ENCODE assay signal across 10 mouse cellular contexts in the genomic region with DNA sequence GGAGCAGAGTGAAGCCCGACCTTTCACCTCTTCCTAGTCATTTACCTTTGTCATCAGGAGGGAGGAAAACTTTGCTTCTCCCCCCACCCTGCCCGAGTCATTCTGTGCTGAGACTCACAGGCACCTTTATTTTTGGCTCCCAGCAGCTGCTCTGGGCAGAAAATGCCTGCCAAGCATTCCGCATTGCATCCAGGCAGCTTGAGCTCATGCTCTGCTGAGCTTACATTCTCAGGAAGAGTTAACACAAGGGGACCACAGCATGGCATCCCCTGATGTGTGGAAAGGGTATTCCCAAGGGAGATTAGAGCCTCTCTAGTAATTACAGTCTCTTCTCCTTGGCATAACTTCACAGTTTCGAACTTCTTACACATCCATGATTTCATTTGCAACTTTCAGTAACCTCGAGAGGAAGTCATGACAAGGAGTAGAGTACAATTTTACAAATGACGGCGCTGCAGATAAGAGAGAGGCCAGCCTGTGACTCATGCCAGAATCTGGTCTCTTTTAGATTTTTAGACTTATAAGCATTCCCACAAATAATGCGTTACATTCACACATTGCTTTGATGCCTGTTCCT.
DNase-seq lines count a peak whose midpoint lies in the region; ATAC-seq and TF ChIP-seq lines count a peak whose summit lies in the region.
"Had no signal": no experiment of that assay in that cellular context is flagged by ENCODE, and none has a peak within 500 bp of the region (broad histone marks: within the 10 kb centered on the region; RNA-seq: fewer than 3 reads in every experiment).

No protein-coding gene starts in this region.

- DNase-seq in heart, adult 11 months, result peak; percentile 82
- no peak for DNase-seq in heart, postnatal 36 days
- DNase-seq in adrenal gland, adult 8-10 months, result peak; percentile 5
- peak; percentile 61 to 83 for DNase-seq in frontal cortex, postnatal 36 days (ENCODE audit: low spot score in 2 of 2)
- DNase-seq in left cerebral cortex, postnatal 36 days (ENCODE audit: low spot score in 2 of 2), result peak; percentile 62 to 65
- no peak for DNase-seq in liver, postnatal 0 days

- TF ChIP-seq EP300 in liver, postnatal 0 days (IDR thresholded peaks at IDR 0.05; ENCODE audit: low read depth), result no peak

- no peaks in the 10 kb centered on the region for H3K9me3 ChIP-seq in liver, postnatal 0 days (ENCODE audit: low read length)
- H3K9me3 ChIP-seq: limb, embryonic 15.5 days; neural tube, embryonic 13.5 days had no signal

- no peaks in the 10 kb centered on the region for H3K36me3 ChIP-seq in liver, postnatal 0 days (replicated peaks; ENCODE audit: insufficient read depth, low read length)
- H3K36me3 ChIP-seq: limb, embryonic 15.5 days; neural tube, embryonic 13.5 days had no signal

- no peak overlapping the region for H3K4me3 ChIP-seq in liver, postnatal 0 days (ENCODE audit: low read depth, low read length)
- H3K4me3 ChIP-seq: limb, embryonic 15.5 days; neural tube, embryonic 13.5 days had no signal

- H3K27ac ChIP-seq in liver, postnatal 0 days (ENCODE audit: low read depth), result no peak overlapping the region
- H3K27ac ChIP-seq: limb, embryonic 15.5 days; neural tube, embryonic 13.5 days had no signal

- WGBS in liver, postnatal 0 days (ENCODE audit: insufficient replicate concordance), result 52% methylated on average over 8 of the region's 8 CpGs

- no peak for ATAC-seq in liver, postnatal 0 days
- no peak for ATAC-seq in cerebellum, adult (ENCODE audit: insufficient number of reproducible peaks, low FRiP score, low TSS enrichment)
- no peak for ATAC-seq in erythroblast, adult 5-6 weeks (replicated peaks; ENCODE audit: low FRiP score, poor library complexity, severe bottlenecking)

- no peak overlapping the region for H3K4me2 ChIP-seq in liver, postnatal 0 days (ENCODE audit: low read depth, low read length)
- H3K4me2 ChIP-seq: limb, embryonic 15.5 days; neural tube, embryonic 13.5 days had no signal

- H3K27me3 ChIP-seq in liver, postnatal 0 days (ENCODE audit: insufficient read depth, low read length), result no peaks in the 10 kb centered on the region
- H3K27me3 ChIP-seq: limb, embryonic 15.5 days; neural tube, embryonic 13.5 days had no signal

- intact Hi-C loops in heart, postnatal 36 days (cut with DNase I), result no loop called here
- intact Hi-C loops in left cerebral cortex, postnatal 36 days (cut with DNase I), result loop anchor here (10.0 kb wide), 1 partner anchor 298 kb away; no protein-coding TSS in a partner anchor

- no peak overlapping the region for H3K9ac ChIP-seq in liver, postnatal 0 days (replicated peaks)
- H3K9ac ChIP-seq: limb, embryonic 15.5 days; neural tube, embryonic 13.5 days had no signal

- H3K4me1 ChIP-seq in liver, postnatal 0 days (ENCODE audit: insufficient read depth), result no peaks in the 10 kb centered on the region
- H3K4me1 ChIP-seq: limb, embryonic 15.5 days had no signal

- no peak for TF ChIP-seq CTCF in liver, postnatal 0 days (IDR thresholded peaks at IDR 0.05; ENCODE audit: low read depth)

Comparison
In these comparisons a context has a peak if more than half of its experiments do, and no peak if none do; other contexts are left out.
1. DNase-seq: peak in heart, adult 11 months (single experiment), adrenal gland, adult 8-10 months (single experiment), frontal cortex, postnatal 36 days (2 of 2) and left cerebral cortex, postnatal 36 days (2 of 2); none in heart, postnatal 36 days (0 of 2) and liver, postnatal 0 days (single experiment).